Mouse (Mus musculus) C2C12 (cell line): ENCODE data around the gene Sf3a1. TPM values are rescaled to one million over a fixed set of nuclear protein-coding genes. Genes with fewer than 3 reads are reported as not detected.

Experiments
- H3K27me3 ChIP-seq: one replicate; pipeline ENCODE4 v1.6.1; 2011; ENCODE audit not compliant: control insufficient read depth, insufficient read depth, insufficient read length
- H3K36me3 ChIP-seq: one replicate; pipeline ENCODE4 v1.6.1; 2011; ENCODE audit not compliant: control insufficient read depth, insufficient read depth
- H3K4me3 ChIP-seq: one replicate; pipeline ENCODE4 v1.5.1; 2011; ENCODE audit warnings: mild to moderate bottlenecking, control low read depth; ENCODE audit not compliant: poor library complexity, insufficient read depth, severe bottlenecking
- H3K79me2 ChIP-seq: one replicate; pipeline ENCODE4 v1.6.1; 2011; ENCODE audit not compliant: control insufficient read depth, insufficient read depth
- H3K79me3 ChIP-seq: one replicate; pipeline ENCODE4 v1.6.1; 2011; ENCODE audit warnings: low read depth, control low read depth
- H3ac ChIP-seq: one replicate; pipeline ENCODE3; 2011; ENCODE audit warnings: low read depth; ENCODE audit not compliant: control insufficient read depth, insufficient read length
- CEBPB ChIP-seq: IDR thresholded peaks from one replicate; pipeline ENCODE4 v1.6.1; 2011; ENCODE audit warnings: low read depth, mild to moderate bottlenecking, control low read depth, moderate library complexity
- CTCF ChIP-seq: IDR thresholded peaks from one replicate; pipeline ENCODE4 v1.5.1; 2011; ENCODE audit not compliant: control insufficient read depth, insufficient read depth, insufficient read length
- FOSL1 ChIP-seq: IDR thresholded peaks from one replicate; pipeline ENCODE4 v1.8.0; 2011; ENCODE audit warnings: mild to moderate bottlenecking, low read length; ENCODE audit not compliant: poor library complexity, insufficient read depth, severe bottlenecking
- MAX ChIP-seq: IDR thresholded peaks from one replicate; pipeline ENCODE4 v1.6.1; 2011; ENCODE audit warnings: mild to moderate bottlenecking, control low read depth
- MYOD1 ChIP-seq: IDR thresholded peaks from one replicate; pipeline ENCODE4 v1.6.1; 2011; ENCODE audit warnings: low read depth; ENCODE audit not compliant: control insufficient read depth, insufficient read length
- MYOG ChIP-seq: IDR thresholded peaks from one replicate; pipeline ENCODE4 v1.6.1; 2011; ENCODE audit not compliant: control insufficient read depth, insufficient read length; ENCODE audit errors: extremely low read depth
- USF1 ChIP-seq: IDR thresholded peaks from one replicate; pipeline ENCODE4 v1.6.1; 2011; ENCODE audit warnings: low read depth, mild to moderate bottlenecking, control low read depth, moderate library complexity
- polyA plus RNA-seq: library from polyadenylated mRNA; unstranded; fragments of >200 nt; fragmentation: generic; extraction: Trizol; gene quantifications from one replicate; pipeline ENCODE4 v1.2.1, GENCODE M21; 2012; ENCODE audit warnings: missing spikeins

The Sf3a1 gene
- polyA plus RNA-seq, 1 experiment, result 64.9 TPM

DNA sequence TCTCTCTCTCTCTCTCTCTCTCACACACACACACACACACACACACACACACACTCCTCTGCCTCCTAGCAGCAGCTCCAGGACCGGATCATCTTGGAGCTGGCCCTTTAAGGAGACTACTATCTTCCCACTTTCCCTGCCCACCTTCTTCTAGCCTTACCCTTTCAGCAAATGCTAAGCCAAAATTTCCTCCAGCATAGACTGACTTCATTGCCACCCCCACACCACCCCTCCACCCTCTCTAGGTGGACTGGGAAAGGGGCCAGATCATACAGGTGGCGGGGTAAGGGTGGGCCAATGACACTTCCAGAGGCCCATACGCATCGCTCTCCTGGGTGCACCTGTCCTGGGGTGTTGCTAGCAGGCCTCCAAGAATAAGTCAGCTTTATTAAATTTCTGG is 44.7 kb upstream of the Sf3a1 start:
- no peak for TF ChIP-seq USF1
- TF ChIP-seq MYOG, result no peak
- TF ChIP-seq CTCF, result no peak
- TF ChIP-seq MAX, result no peak
- no peak for TF ChIP-seq FOSL1
- TF ChIP-seq CEBPB, result no peak
- TF ChIP-seq MYOD1, result no peak

GRCm38 (mm10) chr11:4116458-4117141 is 43.5 kb upstream of the Sf3a1 start:
- Histone ChIP-seq H3K4me3 (no peak overlapping the region), H3K79me2 (no peaks in the 10 kb centered on the region), H3ac (no peak overlapping the region), H3K79me3 (no peaks in the 10 kb centered on the region), H3K27me3 (no peaks in the 10 kb centered on the region), H3K36me3 (no peaks in the 10 kb centered on the region)
- TF ChIP-seq USF1, result no peak
- peak; percentile 63 for TF ChIP-seq MYOD1

More for the DNA sequence above, 44.7 kb upstream of the Sf3a1 start:
- no peak overlapping the region for H3ac ChIP-seq
- H3K4me3 ChIP-seq, result no peak overlapping the region
- H3K79me3 ChIP-seq, result no peaks in the 10 kb centered on the region
- no peaks in the 10 kb centered on the region for H3K79me2 ChIP-seq
- no peaks in the 10 kb centered on the region for H3K27me3 ChIP-seq
- no peaks in the 10 kb centered on the region for H3K36me3 ChIP-seq

GRCm38 (mm10) chr11:4117372-4118071 is 42.6 kb upstream of the Sf3a1 start:
- no peaks in the 10 kb centered on the region for H3K79me3 ChIP-seq
- peak overlapping the region; percentile 89 for H3ac ChIP-seq
- TF ChIP-seq CEBPB, result no peak
- no peak for TF ChIP-seq USF1
- TF ChIP-seq MAX, result no peak
- TF ChIP-seq FOSL1, result no peak
- no peak for TF ChIP-seq MYOG
- TF ChIP-seq MYOD1, result no peak
- TF ChIP-seq CTCF, result no peak
- H3K4me3 ChIP-seq, result peak overlapping the region; percentile 25
- H3K27me3 ChIP-seq, result no peaks in the 10 kb centered on the region
- H3K79me2 ChIP-seq, result no peaks in the 10 kb centered on the region
- H3K36me3 ChIP-seq, result no peaks in the 10 kb centered on the region

DNA sequence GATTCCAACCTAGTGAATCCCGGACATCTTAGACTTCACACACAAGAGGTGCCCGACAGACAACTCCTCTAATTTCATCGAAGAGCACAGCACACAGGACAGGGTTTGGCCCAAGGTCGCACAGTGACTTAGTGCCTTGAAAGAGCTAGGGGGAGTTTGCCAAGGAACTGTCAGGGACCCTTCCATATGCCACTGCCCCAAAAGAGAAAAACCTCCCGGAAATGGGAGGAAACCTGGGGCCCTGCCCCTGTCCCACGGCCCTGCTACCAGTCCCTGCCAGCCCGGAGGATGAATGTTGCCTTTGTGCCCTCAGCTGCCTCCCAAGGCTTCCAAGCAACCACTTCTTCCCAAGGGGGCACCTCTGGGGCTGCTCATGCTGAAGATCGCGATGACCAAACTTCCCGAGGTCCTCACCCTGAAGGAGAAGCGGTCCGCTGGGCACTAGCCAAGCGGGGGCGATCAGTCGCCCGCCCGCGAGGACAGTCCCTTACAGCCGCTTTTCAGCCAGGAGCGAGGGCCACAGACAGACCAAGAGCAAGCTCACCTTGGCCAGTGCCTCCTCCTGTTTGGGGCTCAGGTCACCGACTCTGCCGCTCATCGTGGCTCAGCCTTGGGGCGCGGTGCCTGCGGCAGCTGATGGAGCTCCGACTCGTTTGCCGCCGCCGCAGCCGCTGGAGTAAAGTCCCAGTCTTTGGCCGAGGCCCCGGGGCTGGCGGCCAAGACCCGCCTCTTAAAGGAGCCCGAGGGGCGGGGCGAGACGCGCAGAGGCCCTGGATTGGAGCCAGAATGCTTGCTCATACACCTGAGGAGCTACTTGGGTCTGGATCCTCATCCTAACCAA is 41.8 kb upstream of the Sf3a1 start:
- Histone ChIP-seq H3K27me3 (no peaks in the 10 kb centered on the region), H3K79me3 (no peaks in the 10 kb centered on the region), H3K79me2 (no peaks in the 10 kb centered on the region), H3ac (peak overlapping the region; percentile 89), H3K36me3 (no peaks in the 10 kb centered on the region), H3K4me3 (peak overlapping the region; percentile 25)
- no peak for TF ChIP-seq CEBPB
- no peak for TF ChIP-seq MYOG
- no peak for TF ChIP-seq MAX
- TF ChIP-seq MYOD1, result no peak
- no peak for TF ChIP-seq FOSL1
- TF ChIP-seq USF1, result no peak
- no peak for TF ChIP-seq CTCF

DNA sequence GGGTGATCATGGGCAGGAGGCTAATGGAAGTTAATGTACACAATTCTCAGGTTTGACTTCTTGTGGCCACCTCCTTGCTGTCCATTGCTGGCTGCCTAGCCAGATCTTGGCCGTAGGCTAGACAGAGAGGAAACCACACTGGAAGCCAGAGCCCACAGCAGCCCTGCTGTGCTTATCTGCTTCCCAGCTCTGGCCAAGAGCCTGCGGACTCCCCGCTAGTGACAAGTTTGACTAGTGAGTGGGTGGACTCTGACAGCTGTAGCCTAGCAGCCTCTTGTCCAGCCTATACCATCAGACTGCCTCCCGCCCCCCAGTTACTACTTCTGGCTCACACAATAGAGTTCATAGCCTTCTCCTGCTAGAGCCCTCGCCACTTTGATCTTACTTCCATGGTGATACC is 40.5 kb upstream of the Sf3a1 start:
- H3K36me3 ChIP-seq, result no peaks in the 10 kb centered on the region
- no peaks in the 10 kb centered on the region for H3K79me2 ChIP-seq
- no peak overlapping the region for H3ac ChIP-seq
- no peak overlapping the region for H3K4me3 ChIP-seq
- H3K27me3 ChIP-seq, result no peaks in the 10 kb centered on the region
- no peaks in the 10 kb centered on the region for H3K79me3 ChIP-seq
- TF ChIP-seq MYOD1 (peak; percentile 6), MYOG (no peak)
